Mouse (Mus musculus) stomach, postnatal 0 days (tissue): ENCODE data around the gene Pawr.

Experiments used
- CTCF ChIP-seq: IDR thresholded peaks from 2 replicates; pipeline ENCODE4 v1.5.1; 2016; ENCODE audit warnings: antibody characterized with exemption, low read depth, mild to moderate bottlenecking, moderate library complexity
- EP300 ChIP-seq: optimal IDR thresholded peaks from 2 replicates; pipeline ENCODE3; 2016; ENCODE audit warnings: antibody characterized with exemption

DNA sequence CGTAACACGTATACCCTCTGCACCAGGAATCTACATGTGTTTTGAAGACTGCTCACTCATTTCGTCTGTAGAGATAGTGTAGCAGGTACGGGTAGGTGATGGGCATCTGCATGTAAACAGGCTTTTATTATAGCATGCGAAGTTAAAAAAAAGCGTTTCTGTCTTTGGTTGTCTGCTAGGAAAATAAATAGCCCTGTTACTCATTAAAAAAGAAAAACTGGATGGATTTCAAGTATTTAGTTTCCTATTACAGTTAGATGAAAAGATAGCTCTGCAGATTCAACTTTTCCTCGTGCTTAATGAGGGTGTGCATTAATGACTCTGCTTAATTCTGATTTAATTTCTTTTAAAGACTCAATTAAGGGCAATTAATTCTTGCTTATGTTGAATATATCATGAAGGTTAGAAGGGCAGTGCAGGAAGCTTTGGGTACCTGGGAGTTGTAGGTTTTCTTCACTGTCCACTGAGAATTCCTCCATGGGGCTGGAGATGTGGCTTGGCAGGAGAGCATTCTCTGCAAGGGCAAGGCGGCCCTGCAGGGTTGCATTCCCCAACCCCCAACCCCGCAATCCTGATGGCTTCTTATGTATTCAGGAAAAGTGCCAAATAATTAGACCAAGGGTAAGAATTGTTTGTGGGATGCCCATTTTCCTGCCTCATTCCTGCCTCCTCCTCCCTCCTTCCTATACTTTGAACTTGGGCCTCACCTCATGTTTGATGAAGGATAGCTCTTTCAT lies 29.7 kb downstream of the Pawr start:
- no peak for TF ChIP-seq CTCF
- no peak for TF ChIP-seq EP300
